Mouse (Mus musculus): ENCODE results near the gene Dpy30.

DNA sequence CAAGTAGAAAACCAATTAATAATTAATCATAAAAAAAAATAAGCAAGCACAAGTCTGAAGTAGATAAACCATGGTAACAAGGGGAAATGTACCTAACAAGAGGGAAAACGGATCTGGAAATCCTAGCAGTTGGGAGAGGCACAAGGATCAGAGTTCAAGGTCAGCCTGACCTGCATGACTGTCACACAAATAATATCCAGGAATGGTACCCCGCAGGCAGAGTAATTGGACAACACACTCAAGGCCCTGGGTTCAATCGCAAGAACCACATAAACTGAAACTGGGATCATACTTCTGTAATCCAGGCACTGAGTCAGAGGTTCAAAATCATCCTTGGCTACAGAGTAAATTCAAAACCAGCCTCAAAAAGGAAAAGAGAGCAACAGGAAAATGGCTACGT lies 18.1 kb downstream of the Dpy30 start:
- TF ChIP-seq POLR2AphosphoS5 (IDR thresholded peaks at IDR 0.05; ENCODE audit: borderline replicate concordance, low read depth, low read length) (no peak), SIN3A (IDR thresholded peaks at IDR 0.05; ENCODE audit: low read length) (no peak), CTCF (IDR thresholded peaks at IDR 0.05 in 2 of 3, conservative IDR thresholded peaks at IDR 0.05 in 1 of 3; ENCODE audit: control insufficient read depth in 1 of 3, insufficient read depth in 1 of 3, low read depth in 2 of 3, low read length in 3 of 3, poor library complexity in 1 of 3, severe bottlenecking in 1 of 3) (no peak), CHD1 (IDR thresholded peaks at IDR 0.05; ENCODE audit: low read depth, low read length) (no peak), JUND (IDR thresholded peaks at IDR 0.05; ENCODE audit: low read depth, low read length) (no peak)
